Mouse (Mus musculus) layer of hippocampus, adult 11-12 months (tissue): ENCODE results near the gene B130006D01Rik.

Experiments
- DNase-seq: peaks from one replicate; pipeline ENCODE4 v3.0.0; 2022; ENCODE audit warnings: low spot score

The B130006D01Rik gene

GRCm38 (mm10) chr11:95771665-95772064 is 48.3 kb downstream of the B130006D01Rik start:
- no peak for DNase-seq

GRCm38 (mm10) chr11:95773264-95773663 is 49.9 kb downstream of the B130006D01Rik start:
- no peak for DNase-seq
